8 mouse cellular contexts compared by ENCODE assay signal in genomic region chr17:51811911-51812260, GRCm38 (mm10). TPM values are rescaled to one million over a fixed set of nuclear protein-coding genes. Genes with fewer than 3 reads are reported as not detected.
DNase-seq lines count a peak whose midpoint lies in the region; ATAC-seq and TF ChIP-seq lines count a peak whose summit lies in the region.

No protein-coding gene starts in this region.

- H3K4me3 ChIP-seq in kidney, postnatal 0 days (replicated peaks; ENCODE audit: low read depth, low read length) = peak overlapping the region; percentile 85
- H3K4me3 ChIP-seq in hindbrain, embryonic 12.5 days = peak overlapping the region; percentile 76
- peak overlapping the region; percentile 89 for H3K4me3 ChIP-seq in midbrain, embryonic 13.5 days (replicated peaks)

- no peak overlapping the region for H3K27ac ChIP-seq in kidney, postnatal 0 days
- H3K27ac ChIP-seq in hindbrain, embryonic 12.5 days = peak overlapping the region; percentile 98
- peak overlapping the region; percentile 97 for H3K27ac ChIP-seq in midbrain, embryonic 13.5 days

- no peaks in the 10 kb centered on the region for H3K4me1 ChIP-seq in kidney, postnatal 0 days (replicated peaks; ENCODE audit: insufficient read depth, low read length)
- peaks cover 11% of the 10 kb centered on the region for H3K4me1 ChIP-seq in hindbrain, embryonic 12.5 days
- H3K4me1 ChIP-seq in midbrain, embryonic 13.5 days (replicated peaks) = peaks cover 31% of the 10 kb centered on the region

- H3K36me3 ChIP-seq in kidney, postnatal 0 days (ENCODE audit: insufficient read depth, low read length) = no peaks in the 10 kb centered on the region
- peaks cover 6% of the 10 kb centered on the region; the same call in 1 of the 2 replicates for H3K36me3 ChIP-seq in hindbrain, embryonic 12.5 days
- peaks cover 5% of the 10 kb centered on the region; the same call in 1 of the 2 replicates for H3K36me3 ChIP-seq in midbrain, embryonic 13.5 days

- H3K9ac ChIP-seq in kidney, postnatal 0 days (ENCODE audit: low read depth, low read length) = peak overlapping the region; percentile 74; the same call in 1 of the 2 replicates
- peak overlapping the region; percentile 96 for H3K9ac ChIP-seq in hindbrain, embryonic 12.5 days
- peak overlapping the region; percentile 94 for H3K9ac ChIP-seq in midbrain, embryonic 13.5 days (replicated peaks)

- TF ChIP-seq CTCF in kidney, postnatal 0 days (IDR thresholded peaks at IDR 0.05; ENCODE audit: low read depth) = no peak

- H3K27me3 ChIP-seq in kidney, postnatal 0 days (ENCODE audit: insufficient read depth, low read length) = no peaks in the 10 kb centered on the region
- no peaks in the 10 kb centered on the region for H3K27me3 ChIP-seq in hindbrain, embryonic 12.5 days
- H3K27me3 ChIP-seq in midbrain, embryonic 13.5 days = no peaks in the 10 kb centered on the region

- ATAC-seq in kidney, postnatal 0 days (replicated peaks; ENCODE audit: low FRiP score, low read depth) = no peak
- ATAC-seq in hindbrain, embryonic 12.5 days (ENCODE audit: low FRiP score) = peak; percentile 2
- peak; percentile 0; the same call in 1 of the 2 replicates for ATAC-seq in midbrain, embryonic 13.5 days
- no peak for ATAC-seq in granulocyte monocyte progenitor cell, adult 5-6 weeks (replicated peaks; ENCODE audit: poor library complexity, severe bottlenecking)

- peak; percentile 21 for DNase-seq in kidney, postnatal 0 days (ENCODE audit: low spot score)
- no peak for DNase-seq in kidney, adult 9 months
- DNase-seq in cerebellum, postnatal 10 days = peak; percentile 48 to 51
- DNase-seq in urinary bladder, postnatal 36 days (ENCODE audit: low spot score in 2 of 2) = no peak
- no peak for DNase-seq in spleen, adult 12 weeks (ENCODE audit: low spot score)

- peak overlapping the region; percentile 97 for H3K4me2 ChIP-seq in kidney, postnatal 0 days (ENCODE audit: low read length)
- peak overlapping the region; percentile 64 for H3K4me2 ChIP-seq in hindbrain, embryonic 12.5 days (replicated peaks)
- peak overlapping the region; percentile 64 for H3K4me2 ChIP-seq in midbrain, embryonic 13.5 days (replicated peaks)

- WGBS in kidney, postnatal 0 days = under 1% methylated on average over 11 of the region's 11 CpGs
- under 1% methylated on average over 11 of the region's 11 CpGs for WGBS in hindbrain, embryonic 12.5 days
- 0% methylated on average over 11 of the region's 11 CpGs for WGBS in midbrain, embryonic 13.5 days

- no peaks in the 10 kb centered on the region for H3K9me3 ChIP-seq in kidney, postnatal 0 days (replicated peaks; ENCODE audit: low read length)
- H3K9me3 ChIP-seq in hindbrain, embryonic 12.5 days (replicated peaks) = no peaks in the 10 kb centered on the region
- H3K9me3 ChIP-seq in midbrain, embryonic 13.5 days = no peaks in the 10 kb centered on the region

RNA-seq across cellular contexts. Expression of gene Satb1, which starts 21.2 kb away (rescaled TPM):
- 5.5 TPM in 2 replicates for polyA plus RNA-seq in kidney, postnatal 0 days (2015; fragmentation: Nextera tagmentation; extraction: Ambion mirVana)
- 30.7 and 33.6 TPM in 2 replicates for polyA plus RNA-seq in hindbrain, embryonic 12.5 days (2016; fragmentation: Nextera tagmentation; extraction: Ambion mirVana)
- polyA plus RNA-seq in midbrain, embryonic 13.5 days (2015; fragmentation: Nextera tagmentation; extraction: Ambion mirVana) = 28.3 and 30.1 TPM in 2 replicates
- total RNA-seq in granulocyte monocyte progenitor cell, adult 5-6 weeks (2014; fragmentation: Nextera tagmentation) = 33.7 and 43.3 TPM in 2 replicates
- 12.1 and 16.2 TPM in 2 replicates for total RNA-seq in granulocyte monocyte progenitor cell, adult 5-6 weeks (2017)

Comparison
In these comparisons a context has a peak if more than half of its experiments do, and no peak if none do; other contexts are left out.
1. DNase-seq: peak in kidney, postnatal 0 days (single experiment) and cerebellum, postnatal 10 days (2 of 2); none in kidney, adult 9 months (single experiment), urinary bladder, postnatal 36 days (0 of 2) and spleen, adult 12 weeks (single experiment).
2. ATAC-seq: peak in hindbrain, embryonic 12.5 days (single experiment) and midbrain, embryonic 13.5 days (single experiment); none in kidney, postnatal 0 days (single experiment) and granulocyte monocyte progenitor cell, adult 5-6 weeks (single experiment).
3. Peak in every context shown above with its lines, with median percentiles within 50 percentile points of each other: H3K4me2 ChIP-seq, H3K4me3 ChIP-seq and H3K9ac ChIP-seq.